Comparison of ENCODE assay signal across 25 mouse cellular contexts in genomic region chr8:72760216-72760615, GRCm38 (mm10). TPM values are rescaled to one million over a fixed set of nuclear protein-coding genes. Genes with fewer than 3 reads are reported as not detected.
DNase-seq lines count a peak whose midpoint lies in the region; ATAC-seq and TF ChIP-seq lines count a peak whose summit lies in the region.
"Had no signal": no experiment of that assay in that cellular context is flagged by ENCODE, and none has a peak within 500 bp of the region (broad histone marks: within the 10 kb centered on the region; RNA-seq: fewer than 3 reads in every experiment).

No protein-coding gene starts in this region.

- peak; percentile 43 for DNase-seq in intestine, embryonic 14.5 days (ENCODE audit: low spot score)
- peak; percentile 0 for DNase-seq in lung, postnatal 10 days
- DNase-seq in lung, adult 2 months: no peak
- DNase-seq in thymus, postnatal 4 days: peak; percentile 6
- no peak for DNase-seq in thymus, adult 18-20 months
- DNase-seq in left cerebral cortex, postnatal 4 days: no peak
- DNase-seq: adrenal gland, postnatal 10 days; cerebellum, adult 18-20 months; cerebellum, postnatal 14 days; gastrocnemius, postnatal 36 days; kidney, adult 2 months; midbrain, embryonic 14.5 days; right cerebral cortex, postnatal 14 days; thymus, postnatal 14 days had no signal

- H3K4me1 ChIP-seq in intestine, embryonic 14.5 days (replicated peaks; ENCODE audit: control insufficient read depth, insufficient read depth, low read length): no peaks in the 10 kb centered on the region
- H3K4me1 ChIP-seq in intestine, embryonic 15.5 days (replicated peaks): no peaks in the 10 kb centered on the region
- H3K4me1 ChIP-seq in lung, adult 2 months (ENCODE audit: control insufficient read depth, insufficient read depth, low read length): peaks cover 9% of the 10 kb centered on the region
- H3K4me1 ChIP-seq: embryonic facial prominence, embryonic 12.5 days; forebrain, embryonic 13.5 days; limb, embryonic 13.5 days; liver, embryonic 15.5 days; neural tube, embryonic 13.5 days had no signal

- intact Hi-C loops in left cerebral cortex, postnatal 4 days (cut with DNase I): no loop called here

- peaks cover 38% of the 10 kb centered on the region for H3K36me3 ChIP-seq in intestine, embryonic 14.5 days (ENCODE audit: control insufficient read depth, insufficient read depth, low read length)
- H3K36me3 ChIP-seq in intestine, embryonic 15.5 days: peaks cover 29% of the 10 kb centered on the region

- H3K4me3 ChIP-seq in intestine, embryonic 14.5 days (ENCODE audit: low read depth, low read length): no peak overlapping the region
- no peak overlapping the region for H3K4me3 ChIP-seq in intestine, embryonic 15.5 days (replicated peaks)
- H3K4me3 ChIP-seq in lung, adult 2 months (replicated peaks; ENCODE audit: extremely low read depth, low read depth, low read length): no peak overlapping the region
- H3K4me3 ChIP-seq: embryonic facial prominence, embryonic 12.5 days; forebrain, embryonic 13.5 days; layer of hippocampus, adult 2 months; limb, embryonic 13.5 days; liver, embryonic 15.5 days; neural tube, embryonic 13.5 days had no signal

- no peak overlapping the region for H3K4me2 ChIP-seq in intestine, embryonic 14.5 days (ENCODE audit: low read length)
- H3K4me2 ChIP-seq in intestine, embryonic 15.5 days (replicated peaks): no peak overlapping the region
- H3K4me2 ChIP-seq: embryonic facial prominence, embryonic 12.5 days; forebrain, embryonic 13.5 days; limb, embryonic 13.5 days; liver, embryonic 15.5 days; neural tube, embryonic 13.5 days had no signal

- no peaks in the 10 kb centered on the region for H3K27me3 ChIP-seq in intestine, embryonic 14.5 days (replicated peaks; ENCODE audit: control insufficient read depth, insufficient read depth, low read length)
- H3K27me3 ChIP-seq in intestine, embryonic 15.5 days (replicated peaks): no peaks in the 10 kb centered on the region
- H3K27me3 ChIP-seq: embryonic facial prominence, embryonic 12.5 days; forebrain, embryonic 13.5 days; limb, embryonic 13.5 days; liver, embryonic 15.5 days; neural tube, embryonic 13.5 days had no signal

- TF ChIP-seq CTCF in lung, adult 2 months (IDR thresholded peaks at IDR 0.05; ENCODE audit: insufficient read depth, low read length): no peak

- H3K27ac ChIP-seq in intestine, embryonic 14.5 days (ENCODE audit: low read depth): no peak overlapping the region
- no peak overlapping the region for H3K27ac ChIP-seq in intestine, embryonic 15.5 days
- H3K27ac ChIP-seq: embryonic facial prominence, embryonic 12.5 days; forebrain, embryonic 13.5 days; hindbrain, postnatal 0 days; kidney, postnatal 0 days; layer of hippocampus, adult 2 months; limb, embryonic 13.5 days; liver, embryonic 15.5 days; neural tube, embryonic 13.5 days; stomach, postnatal 0 days had no signal

- 87% methylated on average over 3 of the region's 3 CpGs for WGBS in intestine, embryonic 14.5 days
- 81% methylated on average over 3 of the region's 3 CpGs for WGBS in intestine, embryonic 15.5 days
- WGBS in lung, adult 2 months: 89% methylated on average over 3 of the region's 3 CpGs

- no peak overlapping the region for H3K9ac ChIP-seq in intestine, embryonic 14.5 days (ENCODE audit: low read length)
- no peak overlapping the region for H3K9ac ChIP-seq in intestine, embryonic 15.5 days
- H3K9ac ChIP-seq: embryonic facial prominence, embryonic 12.5 days; forebrain, embryonic 13.5 days; limb, embryonic 13.5 days; liver, embryonic 15.5 days; neural tube, embryonic 13.5 days had no signal

- no peak for ATAC-seq in intestine, embryonic 14.5 days (replicated peaks; ENCODE audit: low FRiP score, low TSS enrichment, low read depth)
- ATAC-seq in intestine, embryonic 15.5 days: no peak
- ATAC-seq: forebrain, embryonic 13.5 days; hindbrain, postnatal 0 days; lung, postnatal 0 days had no signal

- no peaks in the 10 kb centered on the region for H3K9me3 ChIP-seq in intestine, embryonic 14.5 days (ENCODE audit: control insufficient read depth, low read length)
- no peaks in the 10 kb centered on the region for H3K9me3 ChIP-seq in intestine, embryonic 15.5 days
- H3K9me3 ChIP-seq: embryonic facial prominence, embryonic 12.5 days; forebrain, embryonic 13.5 days; limb, embryonic 13.5 days; liver, embryonic 15.5 days; neural tube, embryonic 13.5 days had no signal

- no peak for TF ChIP-seq POLR2A in lung, adult 2 months (IDR thresholded peaks at IDR 0.05; ENCODE audit: borderline replicate concordance, extremely low read depth, low read depth, low read length)

RNA-seq across cellular contexts. Expression of gene F2rl3, which starts 1.5 kb away (rescaled TPM):
- 5.0 and 5.8 TPM in 2 replicates for polyA plus RNA-seq in intestine, embryonic 14.5 days (2014; fragmentation: Nextera tagmentation; extraction: Ambion mirVana)
- 3.5 TPM in 2 replicates for polyA plus RNA-seq in intestine, embryonic 15.5 days (2015; fragmentation: Nextera tagmentation; extraction: Ambion mirVana)
- polyA plus RNA-seq in lung, adult 2 months (2012; rRNA removed): 1.9 and 2.1 TPM in 2 replicates
- under 1 TPM in 1 of 2 experiments, not detected in 1; 0.28 TPM for total RNA-seq in left cerebral cortex, postnatal 4 days (2021)

RNA-seq across cellular contexts. Expression of gene Sin3b, which starts 37.1 kb away (rescaled TPM):
- polyA plus RNA-seq in intestine, embryonic 14.5 days (2014; fragmentation: Nextera tagmentation; extraction: Ambion mirVana): 175 and 191 TPM in 2 replicates
- 132 and 150 TPM in 2 replicates for polyA plus RNA-seq in intestine, embryonic 15.5 days (2015; fragmentation: Nextera tagmentation; extraction: Ambion mirVana)
- polyA plus RNA-seq in lung, adult 2 months (2012; rRNA removed): 89.9 and 108 TPM in 2 replicates
- 100 to 1,000 TPM; 207 to 223 TPM for total RNA-seq in left cerebral cortex, postnatal 4 days (2021)

Comparison
In these comparisons a context has a peak if more than half of its experiments do, and no peak if none do; other contexts are left out.
1. DNase-seq: peak in intestine, embryonic 14.5 days (single experiment), lung, postnatal 10 days (single experiment) and thymus, postnatal 4 days (single experiment); none in lung, adult 2 months (single experiment), thymus, adult 18-20 months (0 of 2) and left cerebral cortex, postnatal 4 days (single experiment).